Comparison of ENCODE assay signal across 20 mouse cellular contexts in the genomic region with DNA sequence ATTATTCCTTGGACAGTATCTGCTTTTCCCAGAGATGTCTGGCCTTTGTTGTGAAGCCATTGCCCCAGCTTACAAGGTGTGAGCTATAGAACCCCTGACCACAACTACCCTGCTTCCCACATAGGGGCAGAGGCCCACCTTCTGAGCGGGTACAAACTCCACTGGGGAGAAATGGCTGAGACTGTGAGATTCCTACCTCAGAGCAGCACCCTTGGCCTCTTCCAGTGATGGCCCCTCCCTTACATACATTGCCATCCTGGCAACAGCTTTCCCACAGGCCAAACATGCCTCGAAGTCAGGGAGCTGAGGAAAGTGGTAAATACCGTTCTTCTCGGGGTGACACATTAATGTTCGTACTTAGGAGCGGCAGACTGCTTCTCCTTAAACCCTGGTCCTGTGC.
DNase-seq lines count a peak whose midpoint lies in the region; ATAC-seq lines count a peak whose summit lies in the region.
"Had no signal": no experiment of that assay in that cellular context is flagged by ENCODE, and none has a peak within 500 bp of the region (broad histone marks: within the 10 kb centered on the region; RNA-seq: fewer than 3 reads in every experiment).

No protein-coding gene starts in this region.

- H3K36me3 ChIP-seq in forebrain, embryonic 16.5 days (ENCODE audit: control insufficient read depth, insufficient read depth): no peaks in the 10 kb centered on the region
- no peaks in the 10 kb centered on the region for H3K36me3 ChIP-seq in forebrain, embryonic 12.5 days (replicated peaks)
- no peaks in the 10 kb centered on the region for H3K36me3 ChIP-seq in kidney, embryonic 14.5 days (ENCODE audit: control insufficient read depth, insufficient read depth, low read length)
- no peaks in the 10 kb centered on the region for H3K36me3 ChIP-seq in intestine, embryonic 16.5 days (ENCODE audit: control insufficient read depth, insufficient read depth, low read length)
- no peaks in the 10 kb centered on the region for H3K36me3 ChIP-seq in neural tube, embryonic 15.5 days
- H3K36me3 ChIP-seq: embryonic facial prominence, embryonic 10.5 days; G1E; heart, embryonic 10.5 days had no signal

- 0 out of 2 replicates have a peak, but pooled peaks have one; percentile 20 for ATAC-seq in forebrain, embryonic 16.5 days
- ATAC-seq in forebrain, embryonic 12.5 days (ENCODE audit: low FRiP score): no peak
- 0 out of 2 replicates have a peak, but pooled peaks have one; percentile 32 for ATAC-seq in kidney, embryonic 14.5 days (ENCODE audit: low FRiP score, low TSS enrichment)
- peak; percentile 75 for ATAC-seq in intestine, embryonic 16.5 days
- ATAC-seq in neural tube, embryonic 15.5 days (ENCODE audit: low FRiP score): peak; percentile 12; the same call in 1 of the 2 replicates
- ATAC-seq: activated CD4-positive, CD25-positive, alpha-beta regulatory T cell, adult 4 months; CD4-positive, CD25-positive, alpha-beta regulatory T cell, adult 4 months; forebrain, embryonic 14.5 days had no signal

- DNase-seq in kidney, postnatal 4 days: no peak
- no peak for DNase-seq in heart, adult 11 months
- DNase-seq: adrenal gland, postnatal 14 days; B cell, adult 2 months; cerebellum, adult 18-20 months; cerebellum, postnatal 10 days; gastrocnemius, postnatal 36 days; heart, adult 18-20 months; heart, postnatal 14 days had no signal

- no peak overlapping the region for H3K4me2 ChIP-seq in forebrain, embryonic 16.5 days (ENCODE audit: low read length)
- H3K4me2 ChIP-seq in forebrain, embryonic 12.5 days: no peak overlapping the region
- no peak overlapping the region for H3K4me2 ChIP-seq in kidney, embryonic 14.5 days (replicated peaks; ENCODE audit: low read depth, low read length)
- H3K4me2 ChIP-seq in intestine, embryonic 16.5 days (ENCODE audit: low read depth, low read length): no peak overlapping the region
- no peak overlapping the region for H3K4me2 ChIP-seq in neural tube, embryonic 15.5 days

- no peak overlapping the region for H3K27ac ChIP-seq in forebrain, embryonic 16.5 days (ENCODE audit: low read length)
- no peak overlapping the region for H3K27ac ChIP-seq in forebrain, embryonic 12.5 days
- H3K27ac ChIP-seq in kidney, embryonic 14.5 days (ENCODE audit: low read depth, low read length): no peak overlapping the region
- no peak overlapping the region for H3K27ac ChIP-seq in intestine, embryonic 16.5 days (ENCODE audit: low read length)
- H3K27ac ChIP-seq in neural tube, embryonic 15.5 days (replicated peaks): 0 out of 2 replicates have a peak overlapping the region, but pooled peaks have one; percentile 7
- H3K27ac ChIP-seq: embryonic facial prominence, embryonic 10.5 days; heart, embryonic 10.5 days had no signal

- no peaks in the 10 kb centered on the region for H3K27me3 ChIP-seq in forebrain, embryonic 16.5 days (replicated peaks; ENCODE audit: control insufficient read depth, insufficient read depth, low read length)
- H3K27me3 ChIP-seq in forebrain, embryonic 12.5 days: no peaks in the 10 kb centered on the region
- no peaks in the 10 kb centered on the region for H3K27me3 ChIP-seq in kidney, embryonic 14.5 days (ENCODE audit: control insufficient read depth, insufficient read depth, low read length)
- no peaks in the 10 kb centered on the region for H3K27me3 ChIP-seq in intestine, embryonic 16.5 days (replicated peaks; ENCODE audit: control insufficient read depth, insufficient read depth, low read length)
- no peaks in the 10 kb centered on the region for H3K27me3 ChIP-seq in neural tube, embryonic 15.5 days (replicated peaks)

- H3K4me1 ChIP-seq in forebrain, embryonic 16.5 days (replicated peaks; ENCODE audit: control insufficient read depth, insufficient read depth, low read length): 0 out of 2 replicates have a peak, but pooled peaks cover 2% of the 10 kb centered on the region
- peaks cover 17% of the 10 kb centered on the region; the same call in 1 of the 2 replicates for H3K4me1 ChIP-seq in forebrain, embryonic 12.5 days
- H3K4me1 ChIP-seq in kidney, embryonic 14.5 days (ENCODE audit: control insufficient read depth, insufficient read depth, low read length): no peaks in the 10 kb centered on the region
- H3K4me1 ChIP-seq in intestine, embryonic 16.5 days (ENCODE audit: control insufficient read depth, insufficient read depth, low read length): peaks cover 6% of the 10 kb centered on the region
- peaks cover 33% of the 10 kb centered on the region for H3K4me1 ChIP-seq in neural tube, embryonic 15.5 days
- H3K4me1 ChIP-seq: heart, embryonic 10.5 days had no signal

- H3K4me3 ChIP-seq in forebrain, embryonic 16.5 days (replicated peaks; ENCODE audit: low read length): no peak overlapping the region
- no peak overlapping the region for H3K4me3 ChIP-seq in forebrain, embryonic 12.5 days (replicated peaks)
- no peak overlapping the region for H3K4me3 ChIP-seq in kidney, embryonic 14.5 days (ENCODE audit: low read length)
- no peak overlapping the region for H3K4me3 ChIP-seq in intestine, embryonic 16.5 days (ENCODE audit: low read length)
- H3K4me3 ChIP-seq in neural tube, embryonic 15.5 days (replicated peaks): no peak overlapping the region
- H3K4me3 ChIP-seq: embryonic facial prominence, embryonic 10.5 days; heart, embryonic 10.5 days had no signal

- no peak overlapping the region for H3K9ac ChIP-seq in forebrain, embryonic 16.5 days (replicated peaks; ENCODE audit: low read depth, low read length)
- no peak overlapping the region for H3K9ac ChIP-seq in forebrain, embryonic 12.5 days
- H3K9ac ChIP-seq in kidney, embryonic 14.5 days (ENCODE audit: low read depth, low read length): no peak overlapping the region
- H3K9ac ChIP-seq in intestine, embryonic 16.5 days (ENCODE audit: low read depth, low read length): no peak overlapping the region
- H3K9ac ChIP-seq in neural tube, embryonic 15.5 days (replicated peaks): no peak overlapping the region

- WGBS in forebrain, embryonic 16.5 days: 74% methylated on average over 6 of the region's 6 CpGs
- WGBS in forebrain, embryonic 12.5 days: 75% methylated on average over 6 of the region's 6 CpGs
- 47% methylated on average over 6 of the region's 6 CpGs for WGBS in kidney, embryonic 14.5 days
- WGBS in intestine, embryonic 16.5 days: 57% methylated on average over 6 of the region's 6 CpGs
- WGBS in neural tube, embryonic 15.5 days: 47% methylated on average over 6 of the region's 6 CpGs

- H3K9me3 ChIP-seq in forebrain, embryonic 16.5 days (ENCODE audit: control insufficient read depth, low read length): no peaks in the 10 kb centered on the region
- H3K9me3 ChIP-seq in forebrain, embryonic 12.5 days: no peaks in the 10 kb centered on the region
- no peaks in the 10 kb centered on the region for H3K9me3 ChIP-seq in kidney, embryonic 14.5 days (ENCODE audit: control insufficient read depth, low read length)
- H3K9me3 ChIP-seq in intestine, embryonic 16.5 days (ENCODE audit: control insufficient read depth, low read length): no peaks in the 10 kb centered on the region
- no peaks in the 10 kb centered on the region for H3K9me3 ChIP-seq in neural tube, embryonic 15.5 days (replicated peaks)
- H3K9me3 ChIP-seq: embryonic facial prominence, embryonic 10.5 days; G1E; heart, embryonic 10.5 days had no signal
